Mouse (Mus musculus) mammary gland, adult 2 months (tissue): Measurements from ENCODE around the gene Cyp24a1. TPM values are rescaled to one million over a fixed set of nuclear protein-coding genes. Genes with fewer than 3 reads are reported as not detected.

ENCODE experiments used
- polyA plus RNA-seq: library from polyadenylated mRNA; depleted of rRNA; stranded (reverse); fragments of >200 nt; gene quantifications from 2 replicates; pipeline ENCODE4 v1.2.3, GENCODE M21; 2012; ENCODE audit warnings: low replicate concordance; rRNA removed

The Cyp24a1 gene
- not detected in 2 replicates for polyA plus RNA-seq

DNA sequence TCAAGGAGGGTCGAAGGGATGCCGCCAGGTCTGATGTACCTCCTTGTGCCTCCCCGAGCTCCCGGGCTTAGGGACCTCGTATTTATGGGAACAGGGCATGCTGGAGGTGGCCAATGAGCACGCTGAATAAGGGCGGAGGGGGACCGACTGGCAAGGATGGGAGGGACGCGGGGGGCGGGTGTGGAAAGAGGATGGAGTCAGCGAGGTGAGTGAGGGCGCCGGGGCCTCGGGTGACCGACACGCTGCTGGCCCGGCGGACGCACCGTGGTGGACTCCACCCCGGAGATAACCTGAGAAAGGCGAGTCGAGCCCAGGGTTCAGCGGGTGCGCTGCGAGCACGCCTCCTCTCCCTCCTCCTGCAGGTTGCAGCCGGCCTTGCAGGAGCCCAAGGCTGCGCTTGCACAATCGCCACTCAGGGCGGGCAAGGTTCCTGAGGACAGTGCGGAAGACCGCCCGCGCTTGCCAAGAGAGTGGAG, at the start of gene Cyp24a1:
Gene Cyp24a1, minus strand, starts transcription at position 55 of the 476 bp plus-strand sequence.

DNA sequence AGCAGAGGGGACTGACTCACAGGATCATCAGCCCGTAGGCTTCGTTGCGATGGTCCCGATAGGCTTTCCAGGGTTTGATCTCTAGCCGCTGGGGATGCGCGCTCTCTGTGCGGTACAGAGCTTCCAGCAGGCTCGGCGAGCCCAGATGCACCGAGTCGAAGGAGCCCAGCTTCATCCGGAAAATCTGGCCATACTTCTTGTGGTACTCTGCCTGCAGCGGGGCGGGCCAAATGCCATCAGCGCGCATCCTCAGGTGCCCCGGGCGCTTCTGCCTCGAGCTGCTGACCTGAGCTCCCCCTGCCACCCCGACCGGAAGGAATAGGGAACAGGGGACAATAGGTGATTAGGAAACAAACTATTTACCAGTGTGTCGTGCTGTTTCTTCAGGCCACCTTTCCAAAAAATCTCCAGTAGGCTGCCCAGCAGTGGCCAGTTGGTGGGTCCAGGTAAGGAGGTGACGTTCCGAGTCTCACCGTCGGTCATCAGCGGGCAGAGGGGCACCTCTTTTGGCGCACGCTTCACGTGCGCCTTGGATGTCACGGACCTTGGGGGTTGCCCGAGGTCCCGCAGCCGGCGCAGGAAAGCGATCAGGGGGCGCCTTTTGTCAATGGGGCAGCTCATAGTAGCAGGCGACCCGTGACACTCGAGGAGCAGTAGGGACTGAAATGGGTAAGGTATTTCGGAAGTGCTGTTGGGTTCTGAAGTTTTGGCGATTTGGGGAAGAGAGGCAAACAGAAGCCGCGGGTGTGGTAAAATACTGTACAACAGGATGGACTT, 603 bp downstream of the Cyp24a1 start, which contains the start of gene Pfdn4:
Gene Pfdn4, plus strand, starts transcription at position 275 of the 777 bp plus-strand sequence.

Other genes starting within 250 kb of the Cyp24a1 start
- gene Bcas1, start 69.3 kb downstream of the Cyp24a1 start, polyA plus RNA-seq, result 2.0 and 2.7 TPM in 2 replicates
- gene Pfdn4, start 717 bp downstream of the Cyp24a1 start, polyA plus RNA-seq, result 3.7 and 5.4 TPM in 2 replicates
- not detected in 2 replicates for gene 4930470P17Rik, start 104.9 kb upstream of the Cyp24a1 start, polyA plus RNA-seq
- gene Dok5, start 234.7 kb upstream of the Cyp24a1 start, polyA plus RNA-seq, result 0.13 and 1.5 TPM in 2 replicates